Mouse (Mus musculus): Measurements from ENCODE around the gene Impdh2.
"Not testable (repeated sequence)": the region's sequence is repeated elsewhere in the genome, so short reads cannot be mapped to it uniquely, and the experiment has no call there.

Gene Impdh2

GRCm38 (mm10) chr9:108600011-108600410 is 39.9 kb downstream of the Impdh2 start:
- DNase-seq (ENCODE audit: low read depth in 2 of 2, low spot score in 2 of 2) = no peak

- DNase-seq (ENCODE audit: low read depth in 2 of 2, low spot score in 2 of 2) = no peak
Measured at GRCm38 (mm10) chr9:108601986-108602385, 41.9 kb downstream of the Impdh2 start.

- not testable (repeated sequence) for DNase-seq (ENCODE audit: low read depth in 2 of 2, low spot score in 2 of 2)
Measured at GRCm38 (mm10) chr9:108607929-108608328, 47.8 kb downstream of the Impdh2 start.

GRCm38 (mm10) chr9:108608889-108609288 is 48.8 kb downstream of the Impdh2 start:
- no peak for DNase-seq (ENCODE audit: low read depth in 2 of 2, low spot score in 2 of 2)

GRCm38 (mm10) chr9:108611488-108611887 is 51.4 kb downstream of the Impdh2 start:
- DNase-seq (ENCODE audit: low read depth in 2 of 2, low spot score in 2 of 2) = no peak

All from CD8-positive naive resting alpha-beta T cell, adult 2 months (primary cell).